Mouse (Mus musculus) kidney, postnatal 0 days (tissue): ENCODE measurements around the gene Tmem80. TPM values are rescaled to one million over a fixed set of nuclear protein-coding genes. Genes with fewer than 3 reads are reported as not detected.

Experiments
- ATAC-seq: fragments of 200-750 bp; cut with Nextera tagmentation; replicated peaks from 2 replicates; pipeline ENCODE4 v1.8.0; 2017; ENCODE audit warnings: low read depth, moderate number of reproducible peaks, moderate TSS enrichment, moderate library complexity; ENCODE audit not compliant: low FRiP score
- DNase-seq: peaks from one replicate; pipeline ENCODE4 v3.0.0-alpha.2; 2016; ENCODE audit warnings: low spot score
- H3K27ac ChIP-seq: fragments of 300-500 bp; sonication (generic); 2 replicates; pipeline ENCODE4 v1.5.1; 2014; ENCODE audit warnings: mild to moderate bottlenecking
- H3K27me3 ChIP-seq: fragments of 300-500 bp; sonication (generic); 2 replicates; pipeline ENCODE4 v1.6.1; 2014; ENCODE audit warnings: low read length, mixed read lengths; ENCODE audit not compliant: insufficient read depth
- H3K36me3 ChIP-seq: fragments of 300-500 bp; sonication (generic); 2 replicates; pipeline ENCODE4 v1.6.1; 2014; ENCODE audit warnings: low read length, mixed read lengths; ENCODE audit not compliant: insufficient read depth
- H3K4me1 ChIP-seq: fragments of 300-500 bp; sonication (generic); replicated peaks from 2 replicates; pipeline ENCODE4 v1.6.1; 2014; ENCODE audit warnings: antibody characterized with exemption, low read length, mixed read lengths; ENCODE audit not compliant: insufficient read depth
- H3K4me2 ChIP-seq: fragments of 300-500 bp; sonication (generic); 2 replicates; pipeline ENCODE4 v1.6.1; 2014; ENCODE audit warnings: mild to moderate bottlenecking, low read length, moderate library complexity, mixed read lengths
- H3K4me3 ChIP-seq: fragments of 300-500 bp; sonication (generic); replicated peaks from 2 replicates; pipeline ENCODE4 v1.5.1; 2014; ENCODE audit warnings: low read depth, low read length
- H3K9ac ChIP-seq: fragments of 300-500 bp; sonication (generic); 2 replicates; pipeline ENCODE4 v1.6.1; 2014; ENCODE audit warnings: low read depth, low read length
- H3K9me3 ChIP-seq: fragments of 300-500 bp; sonication (generic); replicated peaks from 2 replicates; pipeline ENCODE4 v1.6.1; 2016; ENCODE audit warnings: low read length, inconsistent platforms, mixed read lengths
- CTCF ChIP-seq: IDR thresholded peaks from 2 replicates; pipeline ENCODE4 v1.5.1; 2016; ENCODE audit warnings: antibody characterized with exemption, low read depth, mild to moderate bottlenecking, moderate library complexity
- WGBS: fragments of 180-500 bp; shearing (Covaris S2); extraction: QIAGEN DNeasy Blood & Tissue Kit; methylation state at CpG from one replicate; pipeline ENCODE4 v1.1.7; 2014; 5-methylcytosine and 5-hydroxymethylcytosine counted together
- polyA plus RNA-seq: library from polyadenylated mRNA; unstranded; fragments of >200 nt; fragmentation: Nextera tagmentation; extraction: Ambion mirVana; gene quantifications from 2 replicates; pipeline ENCODE4 v1.2.1, GENCODE M21; 2015

Tmem80 gene
- polyA plus RNA-seq, 1 experiment from 2014 or later = 45.3 TPM

DNA sequence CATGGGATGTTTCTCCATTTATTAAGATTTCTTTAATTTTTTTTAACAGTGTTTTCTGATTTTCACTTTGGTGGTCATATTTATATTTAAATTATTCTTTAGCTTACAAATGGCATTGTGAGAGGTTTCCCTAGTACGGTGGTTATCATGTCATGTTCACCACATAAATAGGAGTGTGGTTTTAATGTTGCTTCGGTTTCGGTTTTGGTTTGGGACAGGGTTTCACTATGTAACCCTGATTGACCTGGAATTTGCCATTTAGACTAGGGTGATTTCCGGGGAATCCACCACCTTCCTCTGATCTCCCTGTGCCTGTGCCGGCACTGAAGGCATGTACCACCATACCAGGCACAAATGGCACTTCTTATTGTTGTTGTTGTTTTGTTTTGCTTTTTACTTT lies 17.2 kb downstream of the Tmem80 start:
- Histone ChIP-seq H3K4me1 (no peaks in the 10 kb centered on the region), H3K9me3 (no peaks in the 10 kb centered on the region), H3K9ac (no peak overlapping the region), H3K4me2 (no peak overlapping the region), H3K27ac (no peak overlapping the region), H3K36me3 (no peaks in the 10 kb centered on the region), H3K4me3 (no peak overlapping the region), H3K27me3 (no peaks in the 10 kb centered on the region)
- DNase-seq (no peak), ATAC-seq (no peak)
- no peak for TF ChIP-seq CTCF
- WGBS = 89% methylated on average over 5 of the region's 5 CpGs

- ATAC-seq (no peak), DNase-seq (no peak)
- Histone ChIP-seq H3K27me3 (no peaks in the 10 kb centered on the region), H3K9ac (no peak overlapping the region), H3K9me3 (no peaks in the 10 kb centered on the region), H3K36me3 (no peaks in the 10 kb centered on the region), H3K4me1 (no peaks in the 10 kb centered on the region), H3K27ac (no peak overlapping the region), H3K4me3 (no peak overlapping the region), H3K4me2 (no peak overlapping the region)
- no peak for TF ChIP-seq CTCF
- WGBS = 81% methylated on average over 6 of the region's 6 CpGs
These were observed 23.5 kb downstream of the Tmem80 start for GRCm38 (mm10) chr7:141351061-141351460.

GRCm38 (mm10) chr7:141355051-141355450 lies 27.5 kb downstream of the Tmem80 start:
- Histone ChIP-seq H3K36me3 (no peaks in the 10 kb centered on the region), H3K4me2 (no peak overlapping the region), H3K27me3 (no peaks in the 10 kb centered on the region), H3K4me3 (no peak overlapping the region), H3K4me1 (no peaks in the 10 kb centered on the region), H3K27ac (no peak overlapping the region), H3K9me3 (no peaks in the 10 kb centered on the region), H3K9ac (no peak overlapping the region)
- 85% methylated on average over 8 of the region's 8 CpGs for WGBS
- TF ChIP-seq CTCF = no peak
- ATAC-seq = no peak
- DNase-seq = no peak

DNA sequence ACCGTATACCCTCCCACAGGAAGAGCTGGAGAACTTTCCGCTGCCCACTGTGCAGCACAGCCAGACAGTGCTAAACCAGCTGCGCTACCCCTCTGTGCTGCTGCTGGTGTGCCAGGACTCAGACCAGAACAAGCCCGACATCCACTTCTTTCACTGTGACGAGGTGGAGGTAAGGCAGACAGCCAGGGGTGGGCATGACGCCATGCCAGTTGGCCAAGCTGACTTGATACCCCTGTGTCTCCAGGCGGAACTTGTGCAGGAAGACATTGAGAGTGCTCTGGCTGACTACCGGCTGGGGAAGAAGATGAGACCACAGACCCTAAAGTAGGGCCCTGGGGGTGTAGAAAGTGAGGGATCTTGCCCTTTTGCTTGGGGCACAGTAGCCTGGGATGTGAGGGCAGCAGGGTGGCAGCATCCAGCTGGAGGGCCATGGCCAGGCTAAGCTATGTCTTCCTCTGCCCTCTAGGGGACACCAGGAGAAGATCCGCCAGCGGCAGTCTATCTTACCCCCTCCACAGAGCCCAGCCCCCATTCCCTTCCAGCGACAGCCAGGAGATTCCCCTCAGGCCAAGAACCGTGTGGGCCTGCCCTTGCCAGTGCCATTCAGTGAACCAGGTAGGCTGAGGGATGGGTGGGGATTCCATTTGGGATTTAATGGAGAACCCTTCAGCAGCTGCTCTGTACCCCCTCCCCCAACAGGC lies 28.2 kb downstream of the Tmem80 start:
- peak; percentile 44 for TF ChIP-seq CTCF
- Histone ChIP-seq H3K27ac (no peak overlapping the region), H3K36me3 (no peaks in the 10 kb centered on the region), H3K4me2 (no peak overlapping the region), H3K9me3 (no peaks in the 10 kb centered on the region), H3K27me3 (no peaks in the 10 kb centered on the region), H3K4me1 (no peaks in the 10 kb centered on the region), H3K9ac (no peak overlapping the region), H3K4me3 (no peak overlapping the region)
- 59% methylated on average over 12 of the region's 12 CpGs for WGBS
- no peak for ATAC-seq
- peak; percentile 54 for DNase-seq

DNA sequence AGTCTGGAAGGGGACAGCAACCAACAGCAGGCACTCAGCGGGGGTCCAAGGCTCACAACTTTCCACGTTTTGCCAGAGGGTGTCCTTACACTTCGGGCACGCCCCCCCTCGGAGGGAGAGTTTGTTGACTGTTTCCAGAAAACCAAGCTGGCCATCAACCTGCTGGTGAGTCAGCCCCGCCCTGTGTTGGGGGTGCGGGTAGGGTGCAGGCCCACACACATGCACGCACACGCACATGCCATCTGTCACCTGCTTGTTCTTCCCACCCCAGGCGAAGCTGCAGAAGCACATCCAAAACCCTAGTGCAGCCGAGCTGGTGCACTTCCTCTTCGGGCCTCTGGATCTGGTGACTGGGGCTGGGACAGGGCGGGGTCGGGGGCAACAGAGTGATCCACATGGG lies 29.4 kb downstream of the Tmem80 start:
- 79% methylated on average over 14 of the region's 14 CpGs for WGBS
- no peak for DNase-seq
- no peak for TF ChIP-seq CTCF

DNA sequence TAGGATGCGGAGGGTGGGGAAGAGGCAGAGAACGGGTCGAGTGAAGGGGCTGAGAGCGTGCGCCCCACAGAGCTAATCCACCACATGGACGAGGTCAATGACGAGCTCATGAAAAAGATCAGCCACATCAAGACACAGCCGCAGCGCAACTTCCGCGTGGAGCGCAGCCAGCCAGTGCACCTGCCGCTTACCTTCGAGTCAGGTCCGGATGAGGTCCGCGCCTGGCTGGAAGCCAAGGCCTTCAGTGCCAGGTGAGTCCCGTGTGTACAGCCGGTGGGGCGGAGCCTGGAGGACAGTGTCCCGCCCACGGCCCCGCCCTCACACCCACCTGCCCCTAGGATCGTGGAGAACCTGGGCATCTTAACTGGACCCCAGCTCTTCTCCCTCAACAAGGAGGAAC lies 34.0 kb downstream of the Tmem80 start:
- H3K9ac ChIP-seq = no peak overlapping the region
- ATAC-seq = peak; percentile 61
- H3K4me1 ChIP-seq = no peaks in the 10 kb centered on the region
- no peak for DNase-seq
- H3K4me2 ChIP-seq = no peak overlapping the region
- no peak overlapping the region for H3K4me3 ChIP-seq
- whole genome bisulfite sequencing = 12% methylated on average over 24 of the region's 24 CpGs
- no peaks in the 10 kb centered on the region for H3K36me3 ChIP-seq
- TF ChIP-seq CTCF = no peak
- no peaks in the 10 kb centered on the region for H3K27me3 ChIP-seq
- no peaks in the 10 kb centered on the region for H3K9me3 ChIP-seq
- H3K27ac ChIP-seq = no peak overlapping the region

More for the DNA sequence above, 29.4 kb downstream of the Tmem80 start:
- Histone ChIP-seq H3K27ac (no peak overlapping the region), H3K4me2 (no peak overlapping the region), H3K4me3 (no peak overlapping the region), H3K9me3 (no peaks in the 10 kb centered on the region), H3K4me1 (no peaks in the 10 kb centered on the region), H3K27me3 (no peaks in the 10 kb centered on the region), H3K36me3 (no peaks in the 10 kb centered on the region), H3K9ac (no peak overlapping the region)
- ATAC-seq = no peak
